Mouse (Mus musculus) testis, adult 2 months (tissue): ENCODE results near the gene Ccl9.

Experiments
- CTCF ChIP-seq: fragments of 200-500 bp; IDR thresholded peaks from 2 replicates; pipeline ENCODE4 v1.5.1; 2012; ENCODE audit warnings: low read depth, mild to moderate bottlenecking, inconsistent platforms, low read length, moderate library complexity; ENCODE audit not compliant: control insufficient read depth, insufficient read depth, insufficient replicate concordance
- POLR2A ChIP-seq: fragments of 200-500 bp; IDR thresholded peaks from 2 replicates; pipeline ENCODE4 v1.6.1; 2012; ENCODE audit warnings: low read depth, mild to moderate bottlenecking, inconsistent platforms, low read length, moderate library complexity; ENCODE audit not compliant: control insufficient read depth

DNA sequence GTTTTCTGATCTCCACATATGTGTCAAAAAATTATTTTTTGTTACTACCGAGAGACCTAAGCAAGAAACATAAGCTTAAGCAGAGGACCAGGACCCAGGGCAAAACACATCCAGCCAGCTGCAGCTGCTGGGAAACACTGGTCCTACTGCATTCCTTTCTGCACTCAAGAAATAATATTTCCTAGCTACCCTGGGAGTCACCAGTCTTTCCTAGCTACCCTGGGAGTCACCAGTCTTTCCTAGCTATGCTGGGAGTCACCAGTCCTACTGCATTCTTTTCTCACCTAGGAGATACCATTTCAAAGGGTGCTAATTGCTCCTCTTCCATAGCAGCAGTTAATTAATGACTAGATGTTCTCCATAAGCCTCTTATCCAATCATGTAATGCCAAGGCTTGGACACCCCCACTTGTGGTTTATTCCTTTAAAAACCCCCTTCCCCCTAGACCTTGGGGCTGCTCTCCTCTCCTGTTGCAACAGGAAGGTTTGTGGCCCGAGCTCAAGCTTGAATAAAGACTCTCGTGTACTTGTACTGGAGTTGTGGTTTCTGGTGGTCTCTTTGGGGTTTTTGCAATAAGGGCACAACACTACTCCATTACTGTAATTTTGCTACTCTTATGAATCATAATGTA, 19.9 kb upstream of the Ccl9 start:
- no peak for TF ChIP-seq CTCF
- TF ChIP-seq POLR2A = no peak
